Mouse (Mus musculus) thymus, postnatal 0 days (tissue): Measurements from ENCODE around the gene Slc12a5. TPM values are rescaled to one million over a fixed set of nuclear protein-coding genes. Genes with fewer than 3 reads are reported as not detected.

Experiments
- DNase-seq: peaks from one replicate; pipeline ENCODE4 v3.0.0-alpha.2; 2015; ENCODE audit warnings: low spot score
- polyA plus RNA-seq: library from polyadenylated mRNA; unstranded; fragments of >200 nt; fragmentation: Nextera tagmentation; extraction: Ambion mirVana; gene quantifications from 2 replicates; pipeline ENCODE4 v1.2.1, GENCODE M21; 2015

Slc12a5 gene
- polyA plus RNA-seq, 1 experiment from 2014 or later, result 0.26 TPM

GRCm38 (mm10) chr2:165032533-165032932 is 71.9 kb downstream of the Slc12a5 start:
- no peak for DNase-seq

GRCm38 (mm10) chr2:165033306-165033705 is 72.7 kb downstream of the Slc12a5 start:
- peak; percentile 17 for DNase-seq

GRCm38 (mm10) chr2:165034131-165035057 is 73.8 kb downstream of the Slc12a5 start, which contains the start of gene Ncoa5:
Ncoa5 (minus strand) TSS chr2:165034867.
- DNase-seq, result peak; percentile 97

GRCm38 (mm10) chr2:165035058-165035431 is 74.4 kb downstream of the Slc12a5 start:
- DNase-seq, result no peak

- DNase-seq, result no peak
These were observed 76.8 kb downstream of the Slc12a5 start for GRCm38 (mm10) chr2:165037415-165037814.

GRCm38 (mm10) chr2:165042126-165042525 is 81.5 kb downstream of the Slc12a5 start:
- no peak for DNase-seq

GRCm38 (mm10) chr2:165043090-165043636 is 82.6 kb downstream of the Slc12a5 start:
- no peak for DNase-seq

GRCm38 (mm10) chr2:165043729-165044128 is 83.1 kb downstream of the Slc12a5 start:
- DNase-seq, result no peak

- DNase-seq, result no peak
These were observed 88.4 kb downstream of the Slc12a5 start for GRCm38 (mm10) chr2:165049044-165049443.

Other genes starting within 250 kb of the Slc12a5 start
- gene Spint5, start 245.5 kb upstream of the Slc12a5 start, polyA plus RNA-seq, result not detected in 2 replicates
- gene Wfdc3, start 214.9 kb upstream of the Slc12a5 start, polyA plus RNA-seq, result 0.49 and 0.56 TPM in 2 replicates
- gene Dnttip1, start 214.8 kb upstream of the Slc12a5 start, polyA plus RNA-seq, result 70.4 and 85.2 TPM in 2 replicates
- gene Ube2c, start 190.9 kb upstream of the Slc12a5 start, polyA plus RNA-seq, result 379 and 497 TPM in 2 replicates
- 5.8 and 10.7 TPM in 2 replicates for gene Tnnc2, start 180.8 kb upstream of the Slc12a5 start, polyA plus RNA-seq
- 7.0 and 7.7 TPM in 2 replicates for gene Snx21, start 175.0 kb upstream of the Slc12a5 start, polyA plus RNA-seq
- 30.0 and 31.1 TPM in 2 replicates for gene Acot8, start 155.9 kb upstream of the Slc12a5 start, polyA plus RNA-seq
- gene Zswim3, start 155.7 kb upstream of the Slc12a5 start, polyA plus RNA-seq, result 7.1 TPM in 2 replicates
- 8.7 and 9.1 TPM in 2 replicates for gene Zswim1, start 138.1 kb upstream of the Slc12a5 start, polyA plus RNA-seq
- gene Spata25, start 132.3 kb upstream of the Slc12a5 start, polyA plus RNA-seq, result 0.17 and 0.85 TPM in 2 replicates
- gene Ctsa, start 127.9 kb upstream of the Slc12a5 start, polyA plus RNA-seq, result 154 and 164 TPM in 2 replicates
- gene Neurl2, start 127.3 kb upstream of the Slc12a5 start, polyA plus RNA-seq, result 5.3 and 5.9 TPM in 2 replicates
- 424 and 433 TPM in 2 replicates for gene Pltp, start 103.1 kb upstream of the Slc12a5 start, polyA plus RNA-seq
- 92.5 and 107 TPM in 2 replicates for gene Pcif1, start 81.5 kb upstream of the Slc12a5 start, polyA plus RNA-seq
- gene Zfp335, start 49.0 kb upstream of the Slc12a5 start, polyA plus RNA-seq, result 8.6 and 9.5 TPM in 2 replicates
- 47.8 and 53.2 TPM in 2 replicates for gene Mmp9, start 20.0 kb upstream of the Slc12a5 start, polyA plus RNA-seq
- gene Ncoa5, start 74.1 kb downstream of the Slc12a5 start, polyA plus RNA-seq, result 43.8 and 51.3 TPM in 2 replicates
- 29.6 and 31.4 TPM in 2 replicates for gene Cd40, start 94.8 kb downstream of the Slc12a5 start, polyA plus RNA-seq
- gene 1700025C18Rik, start 129.9 kb downstream of the Slc12a5 start, polyA plus RNA-seq, result not detected in 2 replicates